Comparison of ENCODE assay signal across 27 mouse cellular contexts in the genomic region with DNA sequence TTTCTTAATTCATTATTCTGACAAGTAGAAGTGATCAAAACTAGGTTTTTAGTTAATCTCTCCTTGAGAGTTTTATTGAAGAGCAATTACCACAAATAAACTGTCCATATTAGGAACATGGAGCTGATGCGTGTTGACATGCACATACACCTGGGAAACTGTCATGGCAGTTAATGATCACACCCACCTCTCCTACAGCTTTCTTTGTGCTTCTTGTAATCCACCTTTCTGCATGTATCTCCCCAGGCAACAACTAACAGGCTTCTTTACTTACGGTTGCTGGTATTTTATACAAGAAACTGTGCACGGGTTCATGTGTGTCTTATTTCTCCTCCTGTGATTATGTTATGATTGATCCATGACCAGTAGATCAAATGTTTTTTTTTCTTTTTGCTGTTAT.
"Had no signal": no experiment of that assay in that cellular context is flagged by ENCODE, and none has a peak within 500 bp of the region (broad histone marks: within the 10 kb centered on the region; RNA-seq: fewer than 3 reads in every experiment).

No protein-coding gene starts in this region.

- ATAC-seq: forebrain, embryonic 13.5 days; forebrain, embryonic 14.5 days; forebrain, embryonic 16.5 days had no signal

- H3K36me3 ChIP-seq: embryonic facial prominence, embryonic 12.5 days; embryonic facial prominence, embryonic 13.5 days; embryonic facial prominence, embryonic 15.5 days; forebrain, embryonic 10.5 days; forebrain, embryonic 12.5 days; heart, embryonic 10.5 days had no signal

- H3K9me3 ChIP-seq: embryonic facial prominence, embryonic 12.5 days; embryonic facial prominence, embryonic 15.5 days; forebrain, embryonic 10.5 days; forebrain, embryonic 12.5 days; heart, embryonic 10.5 days had no signal

- H3K27me3 ChIP-seq: embryonic facial prominence, embryonic 12.5 days; embryonic facial prominence, embryonic 13.5 days; embryonic facial prominence, embryonic 15.5 days; forebrain, embryonic 13.5 days had no signal

- H3K27ac ChIP-seq: embryonic facial prominence, embryonic 12.5 days; embryonic facial prominence, embryonic 15.5 days; forebrain, embryonic 10.5 days; forebrain, embryonic 12.5 days; forebrain, embryonic 13.5 days; gastrocnemius, adult 2 months; heart, adult 2 months; heart, embryonic 10.5 days had no signal

- H3K9ac ChIP-seq: embryonic facial prominence, embryonic 12.5 days; embryonic facial prominence, embryonic 13.5 days; embryonic facial prominence, embryonic 15.5 days; forebrain, embryonic 12.5 days; forebrain, embryonic 13.5 days had no signal

- DNase-seq: cerebellum, adult 2 months; cerebellum, adult 8-10 months; cerebellum, adult 9-10 months; cerebellum, adult 9-11 months; cerebellum, postnatal 10 days; cerebellum, postnatal 14 days; cerebellum, postnatal 25 days; cerebellum, postnatal 36 days; embryo, embryonic 11 days; gastrocnemius, adult 2 months; gastrocnemius, postnatal 10 days; gastrocnemius, postnatal 14 days; gastrocnemius, postnatal 25 days; gastrocnemius, postnatal 36 days; heart, adult 11 months; heart, adult 18-20 months; heart, adult 2 months had no signal

- H3K4me1 ChIP-seq: embryonic facial prominence, embryonic 15.5 days had no signal

- H3K4me2 ChIP-seq: embryonic facial prominence, embryonic 12.5 days; embryonic facial prominence, embryonic 13.5 days; embryonic facial prominence, embryonic 15.5 days; forebrain, embryonic 12.5 days; forebrain, embryonic 13.5 days had no signal

- H3K4me3 ChIP-seq: embryonic facial prominence, embryonic 12.5 days; embryonic facial prominence, embryonic 13.5 days; embryonic facial prominence, embryonic 15.5 days; erythroblast, embryonic 14.5 days; forebrain, embryonic 10.5 days; forebrain, embryonic 12.5 days; forebrain, embryonic 13.5 days; gastrocnemius, adult 2 months; heart, adult 2 months; heart, embryonic 10.5 days had no signal
